Mouse (Mus musculus) brain, embryonic 14.5 days (tissue): ENCODE measurements around the gene Tapbp. TPM values are rescaled to one million over a fixed set of nuclear protein-coding genes. Genes with fewer than 3 reads are reported as not detected.
"Not testable (repeated sequence)": the region's sequence is repeated elsewhere in the genome, so short reads cannot be mapped to it uniquely, and the experiment has no call there.

Experiments
- DNase-seq: peaks from one replicate; pipeline ENCODE4 v3.0.0-alpha.2; 2011; ENCODE audit warnings: low read depth
- CTCF ChIP-seq: fragments of 200-500 bp; IDR thresholded peaks from 2 replicates; pipeline ENCODE4 v1.5.1; 2012; ENCODE audit warnings: inconsistent platforms, mild to moderate bottlenecking, moderate library complexity, borderline replicate concordance; ENCODE audit not compliant: insufficient read depth, insufficient read length; ENCODE audit errors: extremely low read depth
- POLR2A ChIP-seq: fragments of 200-500 bp; IDR thresholded peaks from 2 replicates; pipeline ENCODE4 v1.6.1; 2012; ENCODE audit warnings: mild to moderate bottlenecking, inconsistent platforms, borderline replicate concordance; ENCODE audit not compliant: poor library complexity, insufficient read depth, insufficient read length, severe bottlenecking; ENCODE audit errors: extremely low read depth
- polyA plus RNA-seq: library from polyadenylated mRNA; depleted of rRNA; stranded (reverse); fragments of >200 nt; gene quantifications from 2 replicates; pipeline ENCODE4 v1.2.3, GENCODE M21; 2012; rRNA removed

Tapbp gene
- 17.4 and 22.8 TPM in 2 replicates for polyA plus RNA-seq

GRCm38 (mm10) chr17:33915671-33916250 lies at the start of gene Tapbp, which contains the start of gene Zbtb22:
Gene Tapbp (plus strand): TSS chr17:33915899.
Gene Zbtb22 (plus strand): TSS chr17:33915904.
- TF ChIP-seq CTCF (no peak), POLR2A (no peak)
- peak; percentile 100 for DNase-seq

DNA sequence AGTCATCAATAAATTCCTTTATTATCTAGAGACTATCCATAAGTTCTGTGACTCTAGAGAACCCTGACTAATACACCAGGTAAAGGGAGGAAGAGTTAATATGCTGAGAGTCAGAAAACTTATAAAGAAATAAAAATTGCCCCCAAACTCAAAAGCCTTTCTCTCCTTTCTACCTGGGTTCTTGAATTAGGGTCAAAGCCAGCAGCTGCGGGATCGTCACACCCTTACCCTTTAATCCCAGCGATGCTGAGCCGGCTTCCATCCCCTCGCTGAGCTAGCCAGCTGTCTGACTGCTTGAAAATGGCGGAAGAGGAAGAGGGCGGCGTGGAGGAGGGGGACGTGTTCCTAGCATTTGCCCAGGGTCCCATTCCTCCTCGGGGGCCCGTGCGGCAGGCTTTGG lies 42.2 kb upstream of the Tapbp start, which contains the start of gene Gm7029:
Gm7029 (plus strand) TSS at position 301 of the 400 bp plus-strand sequence.
- DNase-seq, result not testable (repeated sequence)

GRCm38 (mm10) chr17:33874411-33874810 lies 41.3 kb upstream of the Tapbp start:
- DNase-seq, result no peak
- TF ChIP-seq POLR2A (no peak), CTCF (no peak)

DNA sequence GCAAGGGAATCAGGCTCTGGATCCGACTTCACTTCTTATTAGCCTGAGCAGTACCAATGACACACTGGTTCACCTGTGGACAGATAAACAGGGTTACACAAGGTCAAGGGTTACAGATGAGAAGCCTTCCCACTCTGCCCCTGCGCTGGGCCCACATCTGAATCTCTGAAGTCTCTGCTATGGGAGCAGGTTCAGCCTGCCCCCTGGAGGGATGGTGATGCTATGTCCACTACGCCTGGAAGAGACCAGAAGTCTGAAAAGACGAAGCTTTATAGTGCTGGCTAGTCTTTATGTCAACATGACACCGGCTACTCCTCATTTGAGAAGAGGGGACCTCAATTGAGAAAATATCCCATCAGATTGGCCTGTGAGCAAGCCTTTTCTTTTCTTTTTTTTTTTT lies 39.9 kb upstream of the Tapbp start:
- DNase-seq, result not testable (repeated sequence)

- DNase-seq, result not testable (repeated sequence)
Measured at GRCm38 (mm10) chr17:33884320-33884719, 31.4 kb upstream of the Tapbp start.

GRCm38 (mm10) chr17:33887802-33888201 lies 27.9 kb upstream of the Tapbp start:
- not testable (repeated sequence) for DNase-seq

DNA sequence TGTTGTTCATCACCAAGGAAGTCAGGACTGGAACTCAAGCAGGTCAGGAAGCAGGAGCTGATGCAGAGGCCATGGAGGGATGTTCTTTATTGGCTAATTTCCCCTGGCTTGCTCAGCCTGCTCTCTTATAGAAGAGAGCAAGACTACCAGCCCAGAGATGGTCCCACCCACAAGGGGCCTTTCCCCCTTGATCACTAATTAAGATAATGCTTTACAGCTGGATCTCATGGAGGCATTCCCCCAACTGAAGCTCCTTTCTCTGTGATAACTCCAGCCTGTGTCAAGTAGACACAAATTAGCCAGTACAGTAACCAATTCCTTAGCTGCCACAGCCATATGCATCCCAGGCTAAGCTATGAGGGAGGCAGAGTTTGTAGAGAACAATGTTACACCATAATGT lies 27.5 kb upstream of the Tapbp start:
- not testable (repeated sequence) for DNase-seq

GRCm38 (mm10) chr17:33889941-33890532 lies 25.7 kb upstream of the Tapbp start:
- DNase-seq, result not testable (repeated sequence)

- 0 out of 2 replicates have a peak, but pooled peaks have one; percentile 9 for TF ChIP-seq POLR2A
- TF ChIP-seq CTCF, result peak; percentile 100
Measured at GRCm38 (mm10) chr17:33890533-33891059, 25.1 kb upstream of the Tapbp start, which contains the start of gene Kifc1. Gene Kifc1 (minus strand): TSS chr17:33890661.

GRCm38 (mm10) chr17:33891357-33891756 lies 24.3 kb upstream of the Tapbp start:
- TF ChIP-seq CTCF (no peak), POLR2A (no peak)
- no peak for DNase-seq

More at GRCm38 (mm10) chr17:33890533-33891059, 25.1 kb upstream of the Tapbp start, which contains the start of gene Kifc1:
- peak; percentile 100 for DNase-seq

DNA sequence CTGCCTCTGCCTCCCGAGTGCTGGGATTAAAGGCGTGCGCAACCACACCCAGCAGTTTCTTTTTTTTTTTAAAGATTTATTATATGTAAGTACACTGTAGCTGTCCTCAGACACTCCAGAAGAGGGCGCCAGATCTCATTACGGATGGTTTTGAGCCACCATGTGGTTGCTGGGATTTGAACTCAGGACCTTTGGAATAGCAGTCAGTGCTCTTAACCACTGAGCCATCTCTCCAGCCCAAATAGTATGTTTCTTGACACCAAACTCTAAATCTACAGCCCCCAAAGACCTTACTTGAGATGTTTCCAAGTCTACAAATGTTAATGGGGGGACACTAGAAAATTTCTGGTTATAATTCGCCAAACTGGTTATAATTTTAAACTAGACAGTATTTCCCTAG lies 23.8 kb upstream of the Tapbp start:
- DNase-seq, result not testable (repeated sequence)

DNA sequence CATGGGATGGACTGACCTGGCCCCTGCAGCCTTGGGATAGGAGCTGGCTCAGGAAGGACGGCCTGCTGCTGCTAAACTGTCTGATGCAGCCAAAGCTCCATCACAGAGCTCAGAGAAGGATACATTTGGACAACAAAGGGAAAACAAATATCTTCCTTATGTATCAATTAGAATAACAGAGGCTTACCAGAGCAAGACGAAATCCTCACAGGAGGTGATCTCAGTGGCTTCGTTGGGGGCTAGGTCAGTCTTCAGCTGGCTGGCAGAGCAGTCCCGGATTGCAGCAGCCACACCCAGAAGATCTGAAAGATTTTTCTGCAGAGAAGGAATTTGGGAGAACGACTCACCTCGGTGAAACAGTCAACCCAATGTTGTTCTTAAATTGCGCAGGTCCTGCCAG lies 23.3 kb upstream of the Tapbp start:
- DNase-seq, result no peak
- TF ChIP-seq POLR2A, result no peak
- TF ChIP-seq CTCF, result no peak

DNA sequence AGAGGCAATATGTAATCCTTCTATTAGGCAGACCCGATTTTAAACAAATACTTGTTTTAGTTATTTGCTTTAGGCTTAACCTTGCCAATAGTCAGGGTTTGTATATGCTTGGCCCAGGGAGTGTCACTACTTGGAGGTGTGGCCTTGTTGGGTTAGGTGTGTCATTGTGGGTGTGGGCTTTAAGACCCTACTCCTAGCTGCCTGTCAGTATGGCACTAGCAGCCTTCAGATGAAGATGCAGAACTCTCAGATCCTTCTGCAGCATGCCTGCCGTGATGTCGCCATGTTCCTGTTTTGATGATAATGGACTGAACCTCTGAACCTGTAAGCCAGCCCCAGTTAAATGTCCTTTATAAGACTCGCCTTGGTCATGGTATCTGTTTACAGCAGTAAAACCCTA lies 22.7 kb upstream of the Tapbp start:
- not testable (repeated sequence) for DNase-seq
